Comparison of ENCODE assay signal across 10 mouse cellular contexts in the genomic region with DNA sequence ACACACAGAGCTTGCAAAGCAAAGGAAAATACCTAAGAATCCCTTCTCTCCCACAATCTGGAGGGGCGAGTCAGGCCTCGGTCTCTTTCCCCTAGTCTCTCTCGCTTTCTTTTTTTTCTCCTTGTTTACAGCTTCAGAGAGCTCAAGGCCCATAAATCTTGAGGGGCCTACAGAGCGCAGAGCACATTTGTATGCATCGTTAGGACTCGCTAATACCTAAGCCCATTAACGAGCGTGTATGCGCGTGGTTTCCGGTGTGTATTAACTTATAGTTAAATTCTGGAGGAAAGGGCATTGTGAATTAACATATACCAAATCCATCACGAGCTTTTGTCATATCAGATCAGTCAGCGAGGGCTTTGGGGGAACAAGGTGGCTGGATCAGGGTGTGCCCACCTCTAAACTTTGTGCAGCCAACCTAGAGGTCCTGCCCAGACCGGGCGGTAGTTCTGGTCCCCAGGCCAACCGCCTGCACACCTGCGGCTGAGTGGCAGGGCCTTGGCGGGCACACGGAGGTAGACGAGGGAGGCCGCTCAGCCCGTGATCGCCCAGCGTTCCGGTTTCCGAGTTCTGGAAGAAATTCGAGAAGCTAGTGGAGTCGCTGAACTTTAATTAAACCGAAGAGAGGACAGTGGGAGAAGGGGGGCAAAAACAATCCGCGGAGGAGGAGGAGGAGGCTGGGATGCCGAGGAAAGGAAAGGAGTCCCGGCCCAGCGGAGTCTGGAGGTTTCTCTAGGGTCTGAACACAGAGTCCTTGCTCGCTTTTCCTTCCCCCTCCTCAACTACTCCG. TPM values are rescaled to one million over a fixed set of nuclear protein-coding genes. Genes with fewer than 3 reads are reported as not detected.
A peak's percentile ranks its signal among the peaks of the same experiment; 100 is the strongest.
DNase-seq lines count a peak whose midpoint lies in the region; ATAC-seq and TF ChIP-seq lines count a peak whose summit lies in the region.
"Had no signal": no experiment of that assay in that cellular context is flagged by ENCODE, and none has a peak within 500 bp of the region (broad histone marks: within the 10 kb centered on the region; RNA-seq: fewer than 3 reads in every experiment).

No protein-coding gene starts in this region.

- 2% methylated on average over 36 of the region's 36 CpGs for WGBS in heart, embryonic 10.5 days
- WGBS in hindbrain, postnatal 0 days: 4% methylated on average over 36 of the region's 36 CpGs
- 4% methylated on average over 36 of the region's 36 CpGs for WGBS in liver, embryonic 12.5 days (ENCODE audit: insufficient replicate concordance)

- no peak for DNase-seq in heart, embryonic 10.5 days (ENCODE audit: low spot score)
- no peak for DNase-seq in heart, postnatal 25 days (ENCODE audit: low spot score)
- DNase-seq in adrenal gland, postnatal 25 days: peak; percentile 27
- DNase-seq in hindbrain, postnatal 0 days (ENCODE audit: low spot score): peak; percentile 42
- no peak for DNase-seq in left cerebral cortex, postnatal 25 days (ENCODE audit: low spot score in 2 of 2)
- DNase-seq in left cerebral cortex, postnatal 10 days (ENCODE audit: extremely low spot score in 1 of 2, low spot score in 2 of 2): no peak

- peak overlapping the region; percentile 40 for H3K4me2 ChIP-seq in hindbrain, postnatal 0 days (ENCODE audit: low read depth, low read length)
- peak overlapping the region; percentile 35; the same call in 1 of the 2 replicates for H3K4me2 ChIP-seq in liver, embryonic 12.5 days
- H3K4me2 ChIP-seq: midbrain, embryonic 12.5 days had no signal

- H3K4me1 ChIP-seq in heart, embryonic 10.5 days: 0 out of 2 replicates have a peak, but pooled peaks cover 4% of the 10 kb centered on the region
- H3K4me1 ChIP-seq in hindbrain, postnatal 0 days (ENCODE audit: insufficient read depth, low read length): no peaks in the 10 kb centered on the region
- no peaks in the 10 kb centered on the region for H3K4me1 ChIP-seq in liver, embryonic 12.5 days
- H3K4me1 ChIP-seq: midbrain, embryonic 12.5 days had no signal

- H3K9ac ChIP-seq in hindbrain, postnatal 0 days (replicated peaks; ENCODE audit: low read length): peak overlapping the region; percentile 23; the same call in 1 of the 2 replicates
- no peak overlapping the region for H3K9ac ChIP-seq in liver, embryonic 12.5 days
- H3K9ac ChIP-seq: midbrain, embryonic 12.5 days had no signal

- no peaks in the 10 kb centered on the region for H3K9me3 ChIP-seq in heart, embryonic 10.5 days
- H3K9me3 ChIP-seq in hindbrain, postnatal 0 days (ENCODE audit: low read length): no peaks in the 10 kb centered on the region
- no peaks in the 10 kb centered on the region for H3K9me3 ChIP-seq in liver, embryonic 12.5 days (replicated peaks)
- H3K9me3 ChIP-seq: midbrain, embryonic 12.5 days had no signal

- ATAC-seq in hindbrain, postnatal 0 days: 0 out of 2 replicates have a peak, but pooled peaks have one; percentile 40
- no peak for ATAC-seq in liver, embryonic 12.5 days
- no peak for ATAC-seq in monocyte, adult 5-6 weeks (replicated peaks; ENCODE audit: insufficient number of reproducible peaks, low FRiP score, low TSS enrichment, poor library complexity, severe bottlenecking)

- no peak for TF ChIP-seq CTCF in hindbrain, postnatal 0 days (IDR thresholded peaks at IDR 0.05; ENCODE audit: low read depth)

- peak overlapping the region; percentile 31 for H3K4me3 ChIP-seq in heart, embryonic 10.5 days
- H3K4me3 ChIP-seq in hindbrain, postnatal 0 days (ENCODE audit: low read length): no peak overlapping the region
- H3K4me3 ChIP-seq in liver, embryonic 12.5 days: no peak overlapping the region
- H3K4me3 ChIP-seq: midbrain, embryonic 12.5 days had no signal

- peak overlapping the region; percentile 43; the same call in 1 of the 2 replicates for H3K27ac ChIP-seq in heart, embryonic 10.5 days
- H3K27ac ChIP-seq in hindbrain, postnatal 0 days: peak overlapping the region; percentile 67
- H3K27ac ChIP-seq in liver, embryonic 12.5 days: peak overlapping the region; percentile 23; the same call in 1 of the 2 replicates
- H3K27ac ChIP-seq: midbrain, embryonic 12.5 days had no signal

- peaks cover 98% of the 10 kb centered on the region for H3K27me3 ChIP-seq in heart, embryonic 10.5 days (ENCODE audit: insufficient read depth, poor library complexity, severe bottlenecking)
- peaks cover 61% of the 10 kb centered on the region for H3K27me3 ChIP-seq in hindbrain, postnatal 0 days (ENCODE audit: insufficient read depth, low read length)
- peaks cover 95% of the 10 kb centered on the region for H3K27me3 ChIP-seq in liver, embryonic 12.5 days (replicated peaks)

- H3K36me3 ChIP-seq in heart, embryonic 10.5 days: no peaks in the 10 kb centered on the region
- no peaks in the 10 kb centered on the region for H3K36me3 ChIP-seq in hindbrain, postnatal 0 days (ENCODE audit: insufficient read depth, low read length)
- no peaks in the 10 kb centered on the region for H3K36me3 ChIP-seq in liver, embryonic 12.5 days
- H3K36me3 ChIP-seq: midbrain, embryonic 12.5 days had no signal

- intact Hi-C loops in heart, postnatal 25 days (cut with DNase I): no loop called here
- intact Hi-C loops in left cerebral cortex, postnatal 25 days (cut with DNase I): no loop called here
- intact Hi-C loops in left cerebral cortex, postnatal 10 days (cut with DNase I): no loop called here

RNA-seq across cellular contexts. Expression of a gene that starts 41.8 kb away (rescaled TPM):
- polyA plus RNA-seq in heart, embryonic 10.5 days (2016; fragmentation: Nextera tagmentation; extraction: Ambion mirVana): 0.81 and 6.6 TPM in 2 replicates
- not detected for total RNA-seq in heart, postnatal 25 days (2021)
- 7.3 and 8.4 TPM in 2 replicates for total RNA-seq in adrenal gland, postnatal 25 days (2021)
- 12.5 and 13.1 TPM in 2 replicates for total RNA-seq in hindbrain, postnatal 0 days (2014; rRNA removed)
- 33.0 and 35.4 TPM in 2 replicates for polyA plus RNA-seq in hindbrain, postnatal 0 days (2015; fragmentation: Nextera tagmentation; extraction: Ambion mirVana)
- 1.3 and 1.9 TPM in 2 replicates for polyA plus RNA-seq in liver, embryonic 12.5 days (2016; fragmentation: Nextera tagmentation; extraction: Ambion mirVana)
- total RNA-seq in left cerebral cortex, postnatal 25 days (2021): not detected
- total RNA-seq in left cerebral cortex, postnatal 10 days (2021): not detected
- 0.57 TPM in 1 of 3 replicates, not detected in the others for total RNA-seq in monocyte, adult 5-6 weeks (2017)
- total RNA-seq: common myeloid progenitor, adult 5-6 weeks had no signal

Comparison
In these comparisons a context has a peak if more than half of its experiments do, and no peak if none do; other contexts are left out.
1. DNase-seq: peak in adrenal gland, postnatal 25 days (single experiment) and hindbrain, postnatal 0 days (single experiment); none in heart, embryonic 10.5 days (single experiment), heart, postnatal 25 days (single experiment), left cerebral cortex, postnatal 25 days (0 of 2) and left cerebral cortex, postnatal 10 days (0 of 2).
2. Peak in every context shown above with its lines, with median percentiles within 50 percentile points of each other: H3K27ac ChIP-seq.